Mouse (Mus musculus) kidney, adult 2 months (tissue): Measurements from ENCODE around the gene St13. TPM values are rescaled to one million over a fixed set of nuclear protein-coding genes. Genes with fewer than 3 reads are reported as not detected.

Source experiments
- DNase-seq: peaks from one replicate; pipeline ENCODE4 v3.0.0; 2021
- H3K27ac ChIP-seq: fragments of 200-500 bp; 2 replicates; pipeline ENCODE4 v1.5.1; 2012; ENCODE audit warnings: low read depth, low read length, control low read depth, inconsistent platforms; ENCODE audit not compliant: insufficient read depth
- H3K27me3 ChIP-seq: fragments of 200-500 bp; replicated peaks from 2 replicates; pipeline ENCODE4 v1.6.1; 2012; ENCODE audit warnings: mild to moderate bottlenecking, moderate library complexity, low read length, inconsistent platforms; ENCODE audit not compliant: control insufficient read depth, insufficient read depth
- H3K36me3 ChIP-seq: fragments of 200-500 bp; 2 replicates; pipeline ENCODE4 v1.6.1; 2012; ENCODE audit warnings: mild to moderate bottlenecking, moderate library complexity, low read length, inconsistent platforms; ENCODE audit not compliant: control insufficient read depth, insufficient read depth
- H3K4me1 ChIP-seq: fragments of 200-500 bp; 2 replicates; pipeline ENCODE4 v1.6.1; 2011; ENCODE audit warnings: low read length; ENCODE audit not compliant: control insufficient read depth, insufficient read depth
- H3K4me3 ChIP-seq: fragments of 200-500 bp; 2 replicates; pipeline ENCODE4 v1.5.1; 2011; ENCODE audit warnings: mild to moderate bottlenecking, low read depth, low read length, control low read depth; ENCODE audit not compliant: insufficient read depth
- CTCF ChIP-seq: fragments of 200-500 bp; conservative IDR thresholded peaks from 2 replicates; pipeline ENCODE4 v1.5.1; 2011; ENCODE audit warnings: low read depth, mild to moderate bottlenecking, control low read depth, low read length, moderate library complexity, mixed read lengths; ENCODE audit not compliant: insufficient read depth, insufficient read length
- POLR2A ChIP-seq: fragments of 200-500 bp; IDR thresholded peaks from one replicate; pipeline ENCODE4 v1.6.1; 2011; ENCODE audit warnings: low read depth, low read length, control low read depth
- WGBS: fragments of 180-500 bp; shearing (Covaris S2); methylation state at CpG from one replicate; pipeline ENCODE4 v1.1.7; 2018; 5-methylcytosine and 5-hydroxymethylcytosine counted together
- polyA plus RNA-seq: library from polyadenylated mRNA; depleted of rRNA; stranded (reverse); fragments of >200 nt; gene quantifications from 2 replicates; pipeline ENCODE4 v1.2.3, GENCODE M21; 2012

Gene St13
- polyA plus RNA-seq, 1 experiment, result 46.3 TPM

DNA sequence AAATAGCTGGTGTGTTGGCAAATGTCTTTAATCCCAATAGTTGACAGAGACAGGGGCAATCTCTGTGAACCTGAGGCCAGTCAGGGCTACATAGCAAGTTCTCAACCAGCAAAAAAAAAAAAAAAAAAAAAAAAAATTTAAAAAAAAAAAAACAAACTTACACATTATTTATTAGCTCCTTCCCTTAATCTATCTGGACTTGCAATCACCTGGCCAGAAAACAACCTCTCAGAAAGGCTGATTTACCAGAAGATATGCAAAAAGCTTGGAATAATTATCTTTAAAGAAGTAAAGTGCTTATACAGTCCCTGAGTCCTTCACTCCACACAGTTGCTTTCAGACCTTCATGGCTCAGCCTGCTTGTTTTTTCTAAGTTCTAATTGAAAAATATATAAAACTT is 1.7 kb downstream of the St13 start:
- H3K4me1 ChIP-seq, result peaks cover 6% of the 10 kb centered on the region; the same call in 1 of the 2 replicates
- no peak overlapping the region for H3K4me3 ChIP-seq
- H3K27me3 ChIP-seq, result no peaks in the 10 kb centered on the region
- H3K36me3 ChIP-seq, result no peaks in the 10 kb centered on the region
- H3K27ac ChIP-seq, result no peak overlapping the region
- TF ChIP-seq POLR2A (no peak), CTCF (no peak)
- no peak for DNase-seq

- WGBS, result 45% methylated on average over 8 of the region's 8 CpGs
- peak; percentile 74 for DNase-seq
- no peaks in the 10 kb centered on the region for H3K27me3 ChIP-seq
- H3K36me3 ChIP-seq, result peaks cover 4% of the 10 kb centered on the region
- H3K27ac ChIP-seq, result peak overlapping the region; percentile 44
- H3K4me3 ChIP-seq, result no peak overlapping the region
- TF ChIP-seq CTCF (no peak), POLR2A (no peak)
- H3K4me1 ChIP-seq, result peaks cover 9% of the 10 kb centered on the region; the same call in 1 of the 2 replicates
Observed at GRCm38 (mm10) chr15:81394211-81394915, 5.5 kb downstream of the St13 start.

DNA sequence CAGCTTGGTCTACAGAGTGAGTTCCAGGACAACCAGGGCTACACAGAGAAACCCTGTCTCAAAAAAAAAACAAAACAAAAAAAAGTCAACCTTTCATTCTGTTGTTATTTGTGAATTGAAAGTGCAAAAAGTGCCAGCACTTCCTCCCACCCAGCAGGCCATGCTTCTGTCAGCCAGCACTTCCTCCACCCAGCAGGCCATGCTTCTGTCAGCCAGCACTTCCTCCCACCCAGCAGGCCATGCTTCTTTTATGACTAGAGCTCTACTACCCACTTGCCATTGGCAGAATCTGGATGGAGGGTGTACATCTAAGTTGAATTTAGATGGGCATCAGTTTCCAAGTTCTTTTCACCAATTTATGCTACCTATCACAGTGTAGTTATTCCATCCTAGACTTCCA is 6.9 kb downstream of the St13 start:
- no peaks in the 10 kb centered on the region for H3K27me3 ChIP-seq
- DNase-seq, result peak; percentile 24
- H3K4me1 ChIP-seq, result peaks cover 9% of the 10 kb centered on the region; the same call in 1 of the 2 replicates
- no peak overlapping the region for H3K27ac ChIP-seq
- no peak overlapping the region for H3K4me3 ChIP-seq
- peaks cover 4% of the 10 kb centered on the region for H3K36me3 ChIP-seq
- TF ChIP-seq POLR2A, result no peak
- TF ChIP-seq CTCF, result no peak

- 98% methylated on average over 5 of the region's 5 CpGs for WGBS
- DNase-seq, result no peak
- Histone ChIP-seq H3K36me3 (peaks cover 14% of the 10 kb centered on the region), H3K4me3 (no peak overlapping the region), H3K4me1 (no peaks in the 10 kb centered on the region), H3K27me3 (no peaks in the 10 kb centered on the region), H3K27ac (no peak overlapping the region)
- TF ChIP-seq POLR2A, result no peak
- TF ChIP-seq CTCF, result 0 out of 2 replicates have a peak, but pooled peaks have one; percentile 32
Observed at GRCm38 (mm10) chr15:81386327-81386726, 13.6 kb downstream of the St13 start.

DNA sequence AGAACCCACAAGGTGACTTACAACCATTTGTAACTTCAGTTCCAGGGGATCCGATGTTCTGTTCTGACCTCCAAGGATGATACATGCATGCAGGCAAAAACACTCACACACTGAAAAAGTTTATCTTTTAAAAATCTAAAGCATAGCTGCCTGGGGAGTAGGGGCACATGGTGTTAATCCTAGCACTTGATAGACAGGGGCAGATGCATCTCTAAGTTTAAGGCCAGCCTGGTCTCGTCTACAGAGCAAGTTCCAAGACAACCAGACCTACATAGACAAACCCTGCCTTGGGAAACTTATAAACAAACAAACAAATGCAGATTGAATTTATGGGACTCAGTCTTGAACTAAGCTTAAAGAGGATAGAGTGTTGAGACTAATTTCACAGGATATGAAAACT is 21.0 kb downstream of the St13 start:
- Histone ChIP-seq H3K27me3 (no peaks in the 10 kb centered on the region), H3K36me3 (peaks cover 10% of the 10 kb centered on the region), H3K4me3 (no peak overlapping the region), H3K27ac (no peak overlapping the region), H3K4me1 (no peaks in the 10 kb centered on the region)
- TF ChIP-seq POLR2A (no peak), CTCF (no peak)
- DNase-seq, result no peak
- WGBS, result 82% methylated on average over 2 of the region's 2 CpGs

- no peaks in the 10 kb centered on the region for H3K4me1 ChIP-seq
- 82% methylated on average over 11 of the region's 11 CpGs for WGBS
- peaks cover 11% of the 10 kb centered on the region for H3K36me3 ChIP-seq
- no peak for DNase-seq
- H3K4me3 ChIP-seq, result no peak overlapping the region
- TF ChIP-seq CTCF, result no peak
- TF ChIP-seq POLR2A, result no peak
- no peak overlapping the region for H3K27ac ChIP-seq
- H3K27me3 ChIP-seq, result no peaks in the 10 kb centered on the region
Observed at GRCm38 (mm10) chr15:81374621-81375020, 25.3 kb downstream of the St13 start.

- H3K36me3 ChIP-seq, result peaks cover 16% of the 10 kb centered on the region
- no peak for DNase-seq
Observed at GRCm38 (mm10) chr15:81370356-81370755, 29.5 kb downstream of the St13 start.

More at GRCm38 (mm10) chr15:81370356-81370755, 29.5 kb downstream of the St13 start:
- Histone ChIP-seq H3K27ac (0 out of 2 replicates have a peak overlapping the region, but pooled peaks have one; percentile 35), H3K27me3 (no peaks in the 10 kb centered on the region), H3K4me1 (peaks cover 3% of the 10 kb centered on the region; the same call in 1 of the 2 replicates), H3K4me3 (no peak overlapping the region)
- no peak for TF ChIP-seq CTCF
- TF ChIP-seq POLR2A, result no peak
- WGBS, result 85% methylated on average over 1 of the region's 1 CpGs
